Mouse (Mus musculus) heart, embryonic 10.5 days (tissue): ENCODE measurements around the gene Rubcn. TPM values are rescaled to one million over a fixed set of nuclear protein-coding genes. Genes with fewer than 3 reads are reported as not detected.
A peak's percentile ranks its signal among the peaks of the same experiment; 100 is the strongest.

ENCODE experiments used
- DNase-seq: peaks from one replicate; pipeline ENCODE4 v3.0.0-alpha.2; 2017; ENCODE audit warnings: low spot score
- H3K27ac ChIP-seq: fragments of 300-500 bp; sonication (generic); 2 replicates; pipeline ENCODE4 v1.5.1; 2016; ENCODE audit warnings: mild to moderate bottlenecking
- H3K27me3 ChIP-seq: fragments of 300-500 bp; sonication (generic); 2 replicates; pipeline ENCODE4 v1.6.1; 2016; ENCODE audit warnings: mild to moderate bottlenecking; ENCODE audit not compliant: poor library complexity, insufficient read depth, severe bottlenecking
- H3K36me3 ChIP-seq: fragments of 300-500 bp; sonication (generic); 2 replicates; pipeline ENCODE4 v1.6.1; 2016; ENCODE audit warnings: mild to moderate bottlenecking, moderate library complexity
- H3K4me1 ChIP-seq: fragments of 300-500 bp; sonication (generic); 2 replicates; pipeline ENCODE4 v1.6.1; 2016; ENCODE audit warnings: mild to moderate bottlenecking
- H3K4me3 ChIP-seq: fragments of 300-500 bp; sonication (generic); 2 replicates; pipeline ENCODE4 v1.5.1; 2016; ENCODE audit warnings: mild to moderate bottlenecking, moderate library complexity
- H3K9me3 ChIP-seq: fragments of 300-500 bp; sonication (generic); 2 replicates; pipeline ENCODE4 v1.6.1; 2016; ENCODE audit warnings: mild to moderate bottlenecking, moderate library complexity
- WGBS: fragments of 180-500 bp; shearing (Covaris S2); methylation state at CpG from one replicate; pipeline ENCODE4 v1.1.7; 2016; 5-methylcytosine and 5-hydroxymethylcytosine counted together
- polyA plus RNA-seq: library from polyadenylated mRNA; unstranded; fragments of >200 nt; fragmentation: Nextera tagmentation; extraction: Ambion mirVana; gene quantifications from 2 replicates; pipeline ENCODE4 v1.2.1, GENCODE M21; 2016

Rubcn gene
- polyA plus RNA-seq, 1 experiment from 2014 or later, result 23.5 TPM

DNA sequence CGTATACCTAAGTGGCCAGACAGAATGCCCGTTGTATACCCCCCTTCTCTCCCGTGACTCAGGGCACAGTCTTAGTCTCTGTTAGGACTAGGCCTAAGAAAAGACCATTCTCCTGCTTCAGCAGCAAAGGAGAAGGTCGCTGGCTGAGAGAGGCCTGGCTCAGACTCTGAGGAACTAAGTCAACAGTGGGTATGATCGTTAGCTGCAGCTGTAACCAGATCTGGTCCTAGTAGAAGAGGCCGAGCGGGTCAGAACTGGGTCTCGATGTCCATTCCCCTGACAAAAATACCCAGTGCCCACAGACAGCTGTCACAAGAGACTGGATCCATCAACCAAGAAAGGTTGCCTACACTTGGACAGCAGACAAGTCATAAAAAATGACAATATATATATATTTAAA lies 54.1 kb downstream of the Rubcn start:
- DNase-seq, result no peak
- Histone ChIP-seq H3K4me3 (no peak overlapping the region), H3K36me3 (peaks cover 54% of the 10 kb centered on the region), H3K27ac (peak overlapping the region; percentile 84; the same call in 1 of the 2 replicates), H3K27me3 (no peaks in the 10 kb centered on the region), H3K9me3 (no peaks in the 10 kb centered on the region), H3K4me1 (peaks cover 53% of the 10 kb centered on the region)
- 92% methylated on average over 8 of the region's 8 CpGs for WGBS

GRCm38 (mm10) chr16:32822881-32823280 lies 54.7 kb downstream of the Rubcn start:
- Histone ChIP-seq H3K27ac (peak overlapping the region; percentile 84; the same call in 1 of the 2 replicates), H3K9me3 (no peaks in the 10 kb centered on the region), H3K27me3 (no peaks in the 10 kb centered on the region), H3K36me3 (peaks cover 49% of the 10 kb centered on the region), H3K4me3 (peak overlapping the region; percentile 29; the same call in 1 of the 2 replicates), H3K4me1 (peaks cover 53% of the 10 kb centered on the region)
- no peak for DNase-seq
- WGBS, result 72% methylated on average over 5 of the region's 5 CpGs

- 53% methylated on average over 6 of the region's 6 CpGs for WGBS
- peak overlapping the region; percentile 84 for H3K27ac ChIP-seq
- peaks cover 45% of the 10 kb centered on the region for H3K36me3 ChIP-seq
- H3K27me3 ChIP-seq, result no peaks in the 10 kb centered on the region
- DNase-seq, result peak; percentile 79
- peak overlapping the region; percentile 29 for H3K4me3 ChIP-seq
- H3K9me3 ChIP-seq, result no peaks in the 10 kb centered on the region
- peaks cover 53% of the 10 kb centered on the region for H3K4me1 ChIP-seq
Measured at GRCm38 (mm10) chr16:32822450-32822827, 55.1 kb downstream of the Rubcn start.

- Histone ChIP-seq H3K27me3 (no peaks in the 10 kb centered on the region), H3K36me3 (peaks cover 40% of the 10 kb centered on the region), H3K9me3 (no peaks in the 10 kb centered on the region), H3K4me1 (peaks cover 53% of the 10 kb centered on the region), H3K27ac (peak overlapping the region; percentile 84), H3K4me3 (peak overlapping the region; percentile 29; the same call in 1 of the 2 replicates)
- WGBS, result 26% methylated on average over 10 of the region's 10 CpGs
- DNase-seq, result peak; percentile 94
Measured at GRCm38 (mm10) chr16:32821772-32822449, 55.7 kb downstream of the Rubcn start.

DNA sequence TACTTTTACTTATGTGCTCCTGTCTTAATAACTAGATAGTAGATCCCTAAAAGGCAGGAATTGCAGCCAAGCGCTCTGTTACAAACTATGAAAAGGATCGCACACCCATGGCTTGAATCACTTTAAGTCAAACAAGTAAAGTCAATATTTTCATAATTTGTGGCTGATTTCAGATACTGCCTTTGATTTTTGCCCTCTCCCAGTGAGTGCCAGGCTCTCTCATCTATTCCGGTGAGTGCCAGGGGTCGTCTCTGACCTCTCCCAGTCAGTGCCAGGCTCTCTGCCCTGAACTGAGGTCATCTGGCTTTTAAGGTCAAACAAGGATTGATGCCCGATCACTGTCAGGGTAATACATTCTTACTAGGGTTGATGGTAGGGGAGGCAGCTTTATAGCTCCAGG lies 59.1 kb downstream of the Rubcn start:
- no peaks in the 10 kb centered on the region for H3K9me3 ChIP-seq
- no peaks in the 10 kb centered on the region for H3K27me3 ChIP-seq
- no peak overlapping the region for H3K4me3 ChIP-seq
- peak overlapping the region; percentile 18; the same call in 1 of the 2 replicates for H3K27ac ChIP-seq
- 87% methylated on average over 5 of the region's 5 CpGs for WGBS
- peaks cover 6% of the 10 kb centered on the region for H3K36me3 ChIP-seq
- DNase-seq, result no peak
- H3K4me1 ChIP-seq, result peaks cover 64% of the 10 kb centered on the region

DNA sequence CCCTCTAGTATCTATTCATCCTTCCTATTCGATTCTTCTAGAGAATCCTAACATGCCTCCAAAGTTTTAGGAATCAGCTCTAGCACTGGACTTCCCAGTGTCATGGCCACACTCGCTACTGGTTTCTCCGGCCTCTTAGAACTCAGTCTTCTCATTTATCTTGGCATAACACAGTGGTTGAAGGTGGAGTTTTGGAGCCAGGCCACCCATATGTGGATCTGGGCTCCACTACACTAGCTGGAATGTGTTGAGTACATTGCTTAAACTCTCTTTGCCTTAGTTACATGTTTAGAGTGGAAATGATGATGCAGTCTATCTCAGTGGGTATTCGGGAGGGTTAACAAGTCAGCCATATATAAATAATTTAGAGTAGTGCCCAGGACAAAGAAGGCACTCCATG lies 59.5 kb downstream of the Rubcn start:
- Histone ChIP-seq H3K9me3 (no peaks in the 10 kb centered on the region), H3K27ac (no peak overlapping the region), H3K4me3 (no peak overlapping the region), H3K27me3 (no peaks in the 10 kb centered on the region), H3K36me3 (peaks cover 2% of the 10 kb centered on the region), H3K4me1 (peaks cover 60% of the 10 kb centered on the region)
- no peak for DNase-seq
- 89% methylated on average over 4 of the region's 4 CpGs for WGBS

GRCm38 (mm10) chr16:32815160-32815605 lies 62.4 kb downstream of the Rubcn start:
- WGBS, result 6% methylated on average over 6 of the region's 6 CpGs
- Histone ChIP-seq H3K27ac (peak overlapping the region; percentile 86), H3K27me3 (no peaks in the 10 kb centered on the region), H3K4me1 (peaks cover 37% of the 10 kb centered on the region), H3K36me3 (no peaks in the 10 kb centered on the region), H3K4me3 (peak overlapping the region; percentile 50), H3K9me3 (no peaks in the 10 kb centered on the region)
- DNase-seq, result peak; percentile 79

DNA sequence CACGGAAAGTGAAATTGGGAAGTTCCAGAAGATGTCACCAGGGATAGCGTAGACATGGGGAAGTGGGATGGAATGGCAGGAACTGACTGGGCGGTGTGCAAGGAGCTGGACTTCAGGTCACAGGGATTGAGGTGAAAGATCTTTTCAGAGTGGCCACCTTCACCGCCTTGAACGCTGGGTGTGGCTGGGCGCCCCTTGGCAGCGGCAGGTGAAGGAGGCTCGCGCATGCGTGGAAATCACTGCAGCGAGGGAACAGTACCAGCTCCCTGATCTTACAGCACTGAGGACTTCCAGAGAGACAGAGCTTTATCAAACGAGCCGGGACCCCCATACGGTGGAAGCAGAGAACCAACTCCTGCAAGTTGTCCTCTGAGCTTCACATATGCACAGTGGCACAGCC lies 63.0 kb downstream of the Rubcn start:
- H3K4me3 ChIP-seq, result peak overlapping the region; percentile 50
- H3K27ac ChIP-seq, result peak overlapping the region; percentile 86
- H3K27me3 ChIP-seq, result no peaks in the 10 kb centered on the region
- no peak for DNase-seq
- peaks cover 33% of the 10 kb centered on the region for H3K4me1 ChIP-seq
- WGBS, result 18% methylated on average over 14 of the region's 14 CpGs
- H3K9me3 ChIP-seq, result no peaks in the 10 kb centered on the region
- H3K36me3 ChIP-seq, result no peaks in the 10 kb centered on the region

GRCm38 (mm10) chr16:32813771-32814170 lies 63.8 kb downstream of the Rubcn start:
- Histone ChIP-seq H3K4me3 (no peak overlapping the region), H3K36me3 (no peaks in the 10 kb centered on the region), H3K27me3 (no peaks in the 10 kb centered on the region), H3K4me1 (peaks cover 26% of the 10 kb centered on the region), H3K9me3 (no peaks in the 10 kb centered on the region), H3K27ac (no peak overlapping the region)
- 62% methylated on average over 3 of the region's 3 CpGs for WGBS
- DNase-seq, result no peak

GRCm38 (mm10) chr16:32813362-32813761 lies 64.2 kb downstream of the Rubcn start:
- Histone ChIP-seq H3K27ac (no peak overlapping the region), H3K9me3 (no peaks in the 10 kb centered on the region), H3K4me3 (peak overlapping the region; percentile 33), H3K36me3 (no peaks in the 10 kb centered on the region), H3K4me1 (peaks cover 25% of the 10 kb centered on the region), H3K27me3 (no peaks in the 10 kb centered on the region)
- DNase-seq, result no peak
- WGBS, result 47% methylated on average over 9 of the region's 9 CpGs

DNA sequence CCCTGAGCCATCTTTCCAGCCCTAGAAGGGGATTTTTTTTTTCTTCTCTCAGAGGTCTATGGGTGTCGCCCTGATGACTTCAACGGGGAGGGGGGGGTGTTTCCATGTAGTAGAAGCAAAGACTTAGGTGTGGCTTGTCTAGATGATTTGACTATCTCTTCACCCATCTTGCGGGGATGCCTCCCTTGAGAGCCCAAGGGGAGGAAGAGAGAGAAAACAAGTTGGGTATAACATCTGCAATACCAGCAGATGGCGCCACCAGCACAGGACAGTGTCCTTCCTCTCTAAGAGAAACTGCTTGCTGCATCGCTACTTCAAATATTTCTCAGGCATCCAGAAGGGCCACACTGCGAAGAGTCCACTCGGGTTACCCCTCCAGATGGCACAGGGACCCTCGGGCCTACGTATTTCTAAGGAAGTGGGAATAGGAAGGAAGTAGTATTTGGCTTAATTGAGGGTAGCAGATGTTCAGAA lies 64.6 kb downstream of the Rubcn start:
- H3K9me3 ChIP-seq, result no peaks in the 10 kb centered on the region
- H3K36me3 ChIP-seq, result no peaks in the 10 kb centered on the region
- WGBS, result 2% methylated on average over 9 of the region's 9 CpGs
- H3K4me3 ChIP-seq, result peak overlapping the region; percentile 33
- H3K4me1 ChIP-seq, result peaks cover 26% of the 10 kb centered on the region
- H3K27me3 ChIP-seq, result no peaks in the 10 kb centered on the region
- DNase-seq, result peak; percentile 89
- no peak overlapping the region for H3K27ac ChIP-seq

- H3K36me3 ChIP-seq, result no peaks in the 10 kb centered on the region
- no peak for DNase-seq
Measured at GRCm38 (mm10) chr16:32810321-32810720, 67.2 kb downstream of the Rubcn start, which contains the start of gene Smbd1. Smbd1 (minus strand) TSS chr16:32810477.

GRCm38 (mm10) chr16:32807408-32808185 lies 70.0 kb downstream of the Rubcn start:
- Histone ChIP-seq H3K9me3 (no peaks in the 10 kb centered on the region), H3K36me3 (no peaks in the 10 kb centered on the region), H3K27me3 (no peaks in the 10 kb centered on the region), H3K4me3 (no peak overlapping the region), H3K4me1 (peaks cover 42% of the 10 kb centered on the region), H3K27ac (no peak overlapping the region)
- DNase-seq, result no peak
- WGBS, result 51% methylated on average over 8 of the region's 8 CpGs

More at GRCm38 (mm10) chr16:32810321-32810720, 67.2 kb downstream of the Rubcn start, which contains the start of gene Smbd1:
- peaks cover 40% of the 10 kb centered on the region for H3K4me1 ChIP-seq
- no peak within 1 kb of the TSS for H3K27ac ChIP-seq
- H3K27me3 ChIP-seq, result no peaks in the 10 kb centered on the region
- H3K4me3 ChIP-seq, result no peak within 1 kb of the TSS
- 81% methylated on average over 4 of the region's 4 CpGs for WGBS
- no peaks in the 10 kb centered on the region for H3K9me3 ChIP-seq
